Mouse (Mus musculus): ENCODE measurements around the gene Ache. TPM values are rescaled to one million over a fixed set of nuclear protein-coding genes. Genes with fewer than 3 reads are reported as not detected.
A peak's percentile ranks its signal among the peaks of the same experiment; 100 is the strongest.

Gene Ache
- polyA plus RNA-seq, 1 experiment from 2014 or later: 103 TPM

DNA sequence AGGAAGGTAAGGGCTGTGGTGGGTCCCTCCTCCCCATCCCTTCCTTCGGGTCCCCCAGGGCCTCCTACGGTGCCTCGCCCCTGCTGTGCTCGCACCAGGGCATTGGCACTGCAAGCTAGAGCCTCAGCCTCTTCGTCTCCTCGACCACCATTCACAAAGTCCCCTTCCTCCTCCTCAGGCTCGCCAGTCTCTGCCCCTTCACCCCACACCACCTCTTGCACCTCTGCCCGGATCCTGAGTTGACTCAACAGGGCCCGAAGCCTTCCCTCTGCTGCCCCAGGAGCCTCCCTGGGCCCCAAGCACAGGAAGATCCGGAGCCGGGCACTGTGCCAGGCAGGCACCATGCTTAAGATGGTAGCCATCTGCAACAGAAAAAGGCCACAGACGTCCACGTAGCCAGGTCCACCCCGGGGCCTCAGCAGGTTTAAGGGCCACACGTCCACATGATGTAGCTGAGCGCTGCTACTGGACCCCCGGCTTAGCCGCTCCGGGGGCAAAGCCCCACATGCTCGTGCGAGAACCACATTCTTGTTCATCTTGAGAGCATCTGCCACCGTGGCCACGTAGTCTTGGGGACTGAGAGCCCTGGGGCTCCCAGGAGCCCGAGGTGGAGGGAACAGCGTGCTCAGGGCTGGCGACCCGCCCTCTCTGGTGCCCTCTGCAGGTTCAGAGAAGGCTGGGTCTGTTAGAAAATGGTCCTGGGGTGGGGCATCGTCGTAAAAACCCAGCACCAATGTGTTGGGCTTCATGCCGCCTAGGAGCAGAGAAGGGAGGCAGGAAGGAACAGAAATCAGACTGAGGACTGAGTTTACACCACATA, 28.0 kb downstream of the Ache start:
- H3K27me3 ChIP-seq (replicated peaks): no peaks in the 10 kb centered on the region
- peak overlapping the region; percentile 73; the same call in 1 of the 2 replicates for H3K27ac ChIP-seq (replicated peaks)
- H3K36me3 ChIP-seq: peaks cover 34% of the 10 kb centered on the region
- ATAC-seq (ENCODE audit: low FRiP score): no peak
- H3K4me3 ChIP-seq (replicated peaks): no peak overlapping the region
- WGBS: 40% methylated on average over 30 of the region's 30 CpGs
- H3K9me3 ChIP-seq (replicated peaks): no peaks in the 10 kb centered on the region
- H3K9ac ChIP-seq (replicated peaks): no peak overlapping the region
- H3K4me1 ChIP-seq: peaks cover 26% of the 10 kb centered on the region
- peak overlapping the region; percentile 56; the same call in 1 of the 2 replicates for H3K4me2 ChIP-seq

DNA sequence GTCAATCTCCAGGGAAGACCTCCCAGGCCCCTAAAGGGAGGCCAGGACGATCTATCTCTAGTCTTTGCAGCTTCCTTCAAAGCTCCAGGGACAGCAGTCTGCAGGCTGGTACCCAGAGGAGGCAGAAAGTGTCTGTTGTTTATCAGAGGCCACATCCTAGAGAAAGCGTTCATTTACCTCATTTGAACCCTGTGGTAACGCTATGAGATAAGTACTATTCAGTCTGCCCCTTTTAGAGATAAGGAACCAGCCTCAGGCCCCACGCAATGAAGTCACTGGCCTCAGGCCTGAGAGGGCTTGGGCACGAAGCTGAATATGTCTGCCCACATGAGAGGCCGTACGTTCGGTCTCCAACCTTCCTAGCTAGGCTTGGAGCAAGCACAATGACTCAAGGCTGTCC, 30.0 kb downstream of the Ache start:
- H3K4me2 ChIP-seq: no peak overlapping the region
- peaks cover 26% of the 10 kb centered on the region for H3K4me1 ChIP-seq
- H3K9me3 ChIP-seq (replicated peaks): no peaks in the 10 kb centered on the region
- H3K27ac ChIP-seq (replicated peaks): no peak overlapping the region
- no peak overlapping the region for H3K4me3 ChIP-seq (replicated peaks)
- no peaks in the 10 kb centered on the region for H3K27me3 ChIP-seq (replicated peaks)
- H3K9ac ChIP-seq (replicated peaks): no peak overlapping the region
- WGBS: 90% methylated on average over 8 of the region's 8 CpGs
- no peak for ATAC-seq (ENCODE audit: low FRiP score)
- H3K36me3 ChIP-seq: peaks cover 51% of the 10 kb centered on the region

DNA sequence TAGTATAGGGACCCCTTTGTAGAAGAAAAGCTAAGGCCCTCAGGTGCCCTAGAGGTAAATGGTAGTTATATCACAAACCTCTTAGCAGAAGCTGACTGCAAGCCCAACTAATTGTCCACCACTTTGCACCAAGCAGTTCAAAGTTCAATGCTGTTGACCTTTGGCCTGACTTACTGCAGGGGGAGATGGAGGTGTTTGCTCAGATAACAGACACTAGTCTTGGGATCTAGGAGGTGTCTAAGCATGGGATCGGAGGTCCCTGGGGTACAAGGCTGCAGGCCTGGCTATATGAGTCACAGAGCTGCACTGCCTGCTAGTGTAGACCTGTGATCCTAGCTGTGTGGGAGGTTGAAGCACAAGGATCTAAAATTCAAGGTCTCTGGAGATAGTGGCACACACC, 31.3 kb downstream of the Ache start:
- H3K36me3 ChIP-seq: peaks cover 60% of the 10 kb centered on the region
- no peak for ATAC-seq (ENCODE audit: low FRiP score)

DNA sequence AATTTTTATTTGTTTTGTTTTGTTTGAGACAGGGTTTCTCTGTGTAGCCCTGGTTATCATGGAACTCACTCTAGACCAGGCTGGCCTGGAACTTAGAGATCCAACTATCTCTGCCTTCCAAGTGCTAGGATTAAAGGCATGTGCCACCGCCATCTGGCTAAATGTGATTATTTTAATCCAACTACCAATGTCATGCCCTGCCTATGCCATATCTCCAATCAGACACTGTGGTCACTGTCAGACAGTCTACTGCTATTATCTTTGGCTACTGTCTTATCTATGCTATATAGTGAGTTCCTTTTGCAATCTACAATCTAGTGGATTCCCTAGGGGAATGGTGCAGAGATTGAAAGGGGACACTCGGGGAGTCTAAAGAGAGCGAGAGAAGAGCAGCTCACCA, 33.7 kb downstream of the Ache start:
- H3K27ac ChIP-seq (replicated peaks): no peak overlapping the region
- no peak overlapping the region for H3K9ac ChIP-seq (replicated peaks)
- 95% methylated on average over 3 of the region's 3 CpGs for WGBS
- H3K4me1 ChIP-seq: no peaks in the 10 kb centered on the region
- H3K36me3 ChIP-seq: peaks cover 71% of the 10 kb centered on the region
- no peak overlapping the region for H3K4me2 ChIP-seq
- H3K27me3 ChIP-seq (replicated peaks): no peaks in the 10 kb centered on the region
- no peak for ATAC-seq (ENCODE audit: low FRiP score)
- no peak overlapping the region for H3K4me3 ChIP-seq (replicated peaks)
- no peaks in the 10 kb centered on the region for H3K9me3 ChIP-seq (replicated peaks)

More for the DNA sequence above, 31.3 kb downstream of the Ache start:
- Histone ChIP-seq H3K4me1 (peaks cover 20% of the 10 kb centered on the region), H3K4me3 (replicated peaks) (no peak overlapping the region), H3K4me2 (no peak overlapping the region), H3K27me3 (replicated peaks) (no peaks in the 10 kb centered on the region), H3K9ac (replicated peaks) (no peak overlapping the region), H3K9me3 (replicated peaks) (no peaks in the 10 kb centered on the region), H3K27ac (replicated peaks) (no peak overlapping the region)
- WGBS: 91% methylated on average over 1 of the region's 1 CpGs

DNA sequence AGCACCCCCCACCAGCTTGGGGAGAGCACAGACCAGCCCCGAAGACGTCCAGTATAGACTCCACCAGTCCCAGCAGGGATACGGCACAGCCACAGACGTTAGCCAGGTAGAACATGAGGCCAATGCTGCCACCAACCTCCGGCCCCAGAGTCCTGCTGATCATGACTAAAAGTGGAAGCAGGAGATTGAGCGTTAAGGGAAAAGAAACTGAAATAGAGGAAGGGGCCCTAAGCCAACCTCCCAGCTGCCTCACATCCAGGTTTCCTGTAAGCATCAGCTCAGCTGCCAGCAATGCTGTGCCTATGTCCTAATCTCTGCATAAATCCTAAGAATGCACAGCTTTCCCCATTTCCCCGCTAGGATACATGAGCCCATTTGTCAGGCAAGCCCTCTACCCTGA, 43.6 kb downstream of the Ache start:
- ATAC-seq (ENCODE audit: low FRiP score): no peak
- peaks cover 15% of the 10 kb centered on the region for H3K36me3 ChIP-seq
- no peaks in the 10 kb centered on the region for H3K9me3 ChIP-seq (replicated peaks)

DNA sequence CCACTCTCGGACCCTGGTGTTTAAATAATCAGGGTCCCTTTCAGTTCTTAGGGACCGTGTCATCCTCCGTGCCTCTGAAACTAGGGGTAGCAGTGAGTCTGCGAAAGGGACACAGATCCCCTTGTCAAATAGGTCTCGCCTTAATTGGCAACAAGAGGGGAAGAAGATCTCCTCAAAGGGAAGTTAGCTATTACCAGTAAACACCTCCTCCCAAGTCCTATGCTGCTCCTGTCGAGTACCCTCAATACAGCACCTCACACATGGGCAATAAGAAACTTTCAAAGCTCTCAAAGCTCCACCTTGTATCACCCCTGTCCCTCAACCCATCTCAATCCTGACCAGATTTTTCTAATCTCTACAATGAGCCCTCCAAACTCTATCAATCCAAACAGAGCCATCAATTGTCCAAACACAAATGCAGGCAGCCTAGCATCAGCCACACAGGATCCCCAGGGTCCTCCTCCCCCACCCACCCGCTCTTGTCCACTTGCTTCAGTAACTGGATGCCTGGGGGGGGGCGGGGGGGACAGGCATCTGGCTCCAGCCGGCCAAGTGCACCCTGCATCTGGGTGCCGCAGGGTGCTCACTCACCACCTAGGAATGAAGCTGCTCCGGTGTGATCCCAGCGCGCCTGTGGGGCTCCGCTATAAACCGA, 45.7 kb downstream of the Ache start:
- peak; percentile 43 for ATAC-seq (ENCODE audit: low FRiP score)
- Histone ChIP-seq H3K27ac (replicated peaks) (peak overlapping the region; percentile 76), H3K9me3 (replicated peaks) (no peaks in the 10 kb centered on the region), H3K4me3 (replicated peaks) (peak overlapping the region; percentile 62), H3K27me3 (replicated peaks) (no peaks in the 10 kb centered on the region), H3K36me3 (peaks cover 3% of the 10 kb centered on the region), H3K4me2 (peak overlapping the region; percentile 91), H3K9ac (replicated peaks) (peak overlapping the region; percentile 76), H3K4me1 (peaks cover 26% of the 10 kb centered on the region)
- WGBS: 14% methylated on average over 15 of the region's 15 CpGs

More for the DNA sequence above, 43.6 kb downstream of the Ache start:
- H3K27ac ChIP-seq (replicated peaks): no peak overlapping the region
- H3K9ac ChIP-seq (replicated peaks): no peak overlapping the region
- 89% methylated on average over 7 of the region's 7 CpGs for whole genome bisulfite sequencing
- peaks cover 20% of the 10 kb centered on the region for H3K4me1 ChIP-seq
- H3K27me3 ChIP-seq (replicated peaks): no peaks in the 10 kb centered on the region
- H3K4me3 ChIP-seq (replicated peaks): no peak overlapping the region
- no peak overlapping the region for H3K4me2 ChIP-seq

DNA sequence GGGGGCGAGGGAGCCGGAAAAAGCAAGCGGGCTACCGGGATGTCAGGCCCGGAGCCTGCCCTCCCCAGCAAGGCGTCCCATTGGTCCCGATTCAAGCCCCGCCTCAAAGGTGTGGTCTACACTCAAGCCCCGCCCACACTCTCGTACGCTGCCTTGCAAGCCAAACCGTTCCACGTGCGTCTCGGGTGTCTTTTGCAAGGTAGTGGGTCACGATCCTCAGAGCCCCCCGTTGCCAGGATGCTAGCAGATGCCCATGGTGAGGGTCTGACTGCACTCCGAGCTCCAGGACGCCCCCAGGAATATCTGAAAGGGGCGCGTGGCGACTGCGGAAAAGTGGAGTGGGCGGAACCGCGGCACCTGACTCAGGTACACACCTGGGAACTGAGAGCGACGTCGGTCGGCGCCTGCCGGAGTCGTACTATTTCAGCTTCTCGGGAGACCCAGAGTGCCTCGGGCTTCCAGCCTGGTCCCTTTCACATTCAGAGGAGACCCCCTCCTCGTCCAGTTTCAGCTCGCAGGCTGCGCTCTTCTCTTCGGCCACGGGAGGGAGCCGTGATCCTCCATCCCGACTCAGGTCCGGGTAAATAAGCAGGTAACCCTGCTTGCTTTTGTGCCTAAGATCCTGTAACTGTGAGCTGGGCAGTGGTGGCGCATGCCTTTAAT, 46.3 kb downstream of the Ache start, which contains the start of gene Slc12a9:
Slc12a9 (minus strand) TSS at position 86 of the 663 bp plus-strand sequence.
- Histone ChIP-seq H3K4me2 (peak within 1 kb of the TSS; percentile 91), H3K36me3 (no peaks in the 10 kb centered on the region; the same call in 1 of the 2 replicates), H3K9ac (replicated peaks) (peak within 1 kb of the TSS; percentile 76), H3K27me3 (replicated peaks) (no peaks in the 10 kb centered on the region), H3K4me1 (peaks cover 28% of the 10 kb centered on the region), H3K9me3 (replicated peaks) (no peaks in the 10 kb centered on the region), H3K27ac (replicated peaks) (peak within 1 kb of the TSS; percentile 76), H3K4me3 (replicated peaks) (peak within 1 kb of the TSS; percentile 62)
- WGBS: under 1% methylated on average over 44 of the region's 44 CpGs
- peak; percentile 93 for ATAC-seq (ENCODE audit: low FRiP score)

DNA sequence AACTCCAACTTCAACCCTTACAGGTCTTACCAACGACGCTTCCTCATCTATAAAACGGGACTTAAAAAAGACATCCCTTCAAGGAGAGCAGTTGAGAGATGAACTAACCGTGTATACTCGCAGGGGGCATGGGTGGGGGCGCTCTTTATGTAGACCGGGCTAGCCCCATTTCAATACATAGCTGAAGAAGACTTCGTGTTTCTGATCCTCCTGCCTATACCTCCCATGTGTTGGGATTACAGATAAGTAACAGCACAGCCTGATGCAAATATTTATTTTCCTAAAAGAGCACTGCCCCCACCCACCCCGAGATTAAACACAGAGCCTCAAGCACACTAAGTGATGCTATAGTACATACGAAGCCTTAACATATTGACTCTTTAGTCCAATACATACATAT, 47.0 kb downstream of the Ache start:
- 61% methylated on average over 10 of the region's 10 CpGs for WGBS
- H3K4me2 ChIP-seq: peak overlapping the region; percentile 91
- H3K4me3 ChIP-seq (replicated peaks): peak overlapping the region; percentile 62
- H3K4me1 ChIP-seq: peaks cover 34% of the 10 kb centered on the region
- H3K9ac ChIP-seq (replicated peaks): no peak overlapping the region
- no peaks in the 10 kb centered on the region for H3K9me3 ChIP-seq (replicated peaks)
- H3K27ac ChIP-seq (replicated peaks): peak overlapping the region; percentile 76; the same call in 1 of the 2 replicates
- no peak for ATAC-seq (ENCODE audit: low FRiP score)
- no peaks in the 10 kb centered on the region; the same call in 1 of the 2 replicates for H3K36me3 ChIP-seq
- no peaks in the 10 kb centered on the region for H3K27me3 ChIP-seq (replicated peaks)

DNA sequence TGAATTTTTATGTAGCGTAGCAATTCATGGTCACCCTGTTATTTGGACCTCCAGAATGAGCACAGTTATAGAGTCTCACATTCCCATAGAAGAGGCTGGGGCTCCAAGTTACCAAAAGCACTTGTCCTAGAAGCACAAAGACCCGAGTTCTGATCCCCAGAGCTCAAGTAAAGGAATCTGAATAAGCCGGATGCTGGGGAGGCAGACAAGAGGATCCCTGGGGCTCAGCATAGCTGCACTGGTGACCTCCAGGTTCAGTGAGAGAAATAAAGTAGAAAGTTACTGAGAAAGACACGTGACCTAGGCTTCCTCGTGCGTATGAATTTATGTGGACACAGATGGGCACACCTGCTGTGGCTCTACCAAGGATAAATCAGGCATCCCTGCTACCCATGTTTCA, 47.7 kb downstream of the Ache start:
- no peak for ATAC-seq (ENCODE audit: low FRiP score)
- Histone ChIP-seq H3K4me1 (peaks cover 42% of the 10 kb centered on the region), H3K9ac (replicated peaks) (0 out of 2 replicates have a peak overlapping the region, but pooled peaks have one; percentile 7), H3K27me3 (replicated peaks) (no peaks in the 10 kb centered on the region), H3K4me3 (replicated peaks) (no peak overlapping the region), H3K9me3 (replicated peaks) (no peaks in the 10 kb centered on the region), H3K36me3 (no peaks in the 10 kb centered on the region; the same call in 1 of the 2 replicates), H3K4me2 (no peak overlapping the region), H3K27ac (replicated peaks) (no peak overlapping the region)
- WGBS: 82% methylated on average over 6 of the region's 6 CpGs

DNA sequence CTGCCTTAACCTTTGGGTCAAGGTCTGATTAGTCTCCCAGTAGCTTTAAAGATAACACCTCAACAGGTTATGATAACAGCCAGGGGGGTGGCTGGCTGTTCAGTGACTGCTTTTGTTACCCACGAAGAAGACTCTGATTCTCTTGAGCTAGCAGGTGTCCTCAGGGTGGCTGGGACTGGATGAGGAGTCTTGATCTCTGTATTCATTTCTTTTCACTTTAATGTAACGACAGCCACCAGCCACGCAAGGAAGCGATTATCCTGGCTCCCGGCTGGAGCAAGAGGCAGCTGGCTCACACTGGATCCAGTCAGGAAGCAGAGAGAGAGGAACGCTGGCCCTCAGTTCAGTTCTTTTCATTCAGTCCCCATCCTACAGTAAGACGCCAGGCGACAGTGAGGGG, 49.9 kb downstream of the Ache start:
- no peaks in the 10 kb centered on the region for H3K9me3 ChIP-seq (replicated peaks)
- ATAC-seq (ENCODE audit: low FRiP score): no peak
- H3K4me2 ChIP-seq: no peak overlapping the region
- H3K27me3 ChIP-seq (replicated peaks): no peaks in the 10 kb centered on the region
- WGBS: 67% methylated on average over 8 of the region's 8 CpGs
- H3K4me3 ChIP-seq (replicated peaks): no peak overlapping the region
- peaks cover 38% of the 10 kb centered on the region for H3K4me1 ChIP-seq
- H3K36me3 ChIP-seq: no peaks in the 10 kb centered on the region
- H3K9ac ChIP-seq (replicated peaks): no peak overlapping the region
- H3K27ac ChIP-seq (replicated peaks): no peak overlapping the region

DNA sequence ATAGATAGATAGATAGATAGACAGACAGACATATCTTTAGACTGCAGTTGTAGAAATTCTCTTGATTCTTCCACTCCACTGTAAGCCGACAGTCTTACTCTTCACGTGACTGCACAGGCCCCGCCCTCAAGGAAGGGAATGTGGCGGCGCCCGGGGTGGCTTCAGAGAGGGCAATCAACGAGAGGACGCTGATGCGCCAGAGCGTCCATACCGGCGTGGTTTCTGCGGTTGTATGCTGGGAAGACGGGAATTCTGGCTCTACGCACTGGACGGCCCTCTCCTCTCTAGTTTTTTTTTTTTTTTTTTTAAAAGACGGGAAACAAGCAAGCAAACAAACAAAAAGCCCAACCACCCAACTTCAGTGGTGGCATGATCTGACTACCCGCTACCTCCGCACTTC, 50.9 kb downstream of the Ache start:
- WGBS: under 1% methylated on average over 19 of the region's 19 CpGs

More for the DNA sequence above, 50.9 kb downstream of the Ache start:
- no peaks in the 10 kb centered on the region for H3K9me3 ChIP-seq (replicated peaks)
- H3K36me3 ChIP-seq: no peaks in the 10 kb centered on the region
- H3K27ac ChIP-seq (replicated peaks): peak overlapping the region; percentile 80
- H3K4me3 ChIP-seq (replicated peaks): peak overlapping the region; percentile 41
- peak overlapping the region; percentile 85 for H3K4me2 ChIP-seq
- peak; percentile 83 for ATAC-seq (ENCODE audit: low FRiP score)
- peaks cover 29% of the 10 kb centered on the region for H3K4me1 ChIP-seq
- H3K9ac ChIP-seq (replicated peaks): peak overlapping the region; percentile 54
- H3K27me3 ChIP-seq (replicated peaks): no peaks in the 10 kb centered on the region
